Mouse (Mus musculus) megakaryocyte, embryonic 14.5 days (primary cell): Measurements from ENCODE around the gene Garnl3. TPM values are rescaled to one million over a fixed set of nuclear protein-coding genes. Genes with fewer than 3 reads are reported as not detected.

ENCODE experiments used
- H3K27me3 ChIP-seq: replicated peaks from 2 replicates; pipeline ENCODE3; 2012; ENCODE audit warnings: inconsistent platforms
- H3K36me3 ChIP-seq: replicated peaks from 2 replicates; pipeline ENCODE3; 2012; ENCODE audit warnings: low read length, inconsistent platforms, mixed read lengths
- H3K4me1 ChIP-seq: 2 replicates; pipeline ENCODE4 v1.6.1; 2012; ENCODE audit warnings: inconsistent platforms
- H3K4me3 ChIP-seq: replicated peaks from 2 replicates; pipeline ENCODE3; 2012; ENCODE audit warnings: moderate library complexity, mild to moderate bottlenecking, inconsistent platforms
- H3K9me3 ChIP-seq: 2 replicates; pipeline ENCODE4 v1.6.1; 2012; ENCODE audit warnings: inconsistent platforms
- FLI1 ChIP-seq: IDR thresholded peaks from 2 replicates; pipeline ENCODE4 v1.6.1; 2012; ENCODE audit warnings: low read length, inconsistent platforms, mixed read lengths
- GATA1 ChIP-seq: IDR thresholded peaks from 3 replicates; pipeline ENCODE4 v1.6.1; 2012; ENCODE audit warnings: mixed read lengths, low read length, inconsistent platforms, borderline replicate concordance
- polyA plus RNA-seq: library from polyadenylated mRNA; stranded (reverse); fragments of >175 nt; gene quantifications from 2 replicates; pipeline ENCODE4 v1.2.3, GENCODE M21; 2012; ENCODE audit warnings: low replicate concordance; ENCODE audit not compliant: insufficient read depth

Gene Garnl3
- polyA plus RNA-seq, 1 experiment, result 0.06 TPM

GRCm38 (mm10) chr2:32957344-32957743 is 174.1 kb downstream of the Garnl3 start:
- Histone ChIP-seq H3K4me3 (no peak overlapping the region), H3K36me3 (peaks cover 65% of the 10 kb centered on the region), H3K27me3 (no peaks in the 10 kb centered on the region), H3K9me3 (peaks cover 6% of the 10 kb centered on the region), H3K4me1 (peaks cover 25% of the 10 kb centered on the region)
- no peak for TF ChIP-seq GATA1
- TF ChIP-seq FLI1, result no peak

GRCm38 (mm10) chr2:32954581-32954980 is 176.9 kb downstream of the Garnl3 start:
- H3K4me3 ChIP-seq, result no peak overlapping the region
- no peak for TF ChIP-seq GATA1
- no peak for TF ChIP-seq FLI1
- no peaks in the 10 kb centered on the region for H3K27me3 ChIP-seq
- peaks cover 6% of the 10 kb centered on the region for H3K9me3 ChIP-seq
- H3K36me3 ChIP-seq, result peaks cover 87% of the 10 kb centered on the region
- peaks cover 29% of the 10 kb centered on the region for H3K4me1 ChIP-seq

DNA sequence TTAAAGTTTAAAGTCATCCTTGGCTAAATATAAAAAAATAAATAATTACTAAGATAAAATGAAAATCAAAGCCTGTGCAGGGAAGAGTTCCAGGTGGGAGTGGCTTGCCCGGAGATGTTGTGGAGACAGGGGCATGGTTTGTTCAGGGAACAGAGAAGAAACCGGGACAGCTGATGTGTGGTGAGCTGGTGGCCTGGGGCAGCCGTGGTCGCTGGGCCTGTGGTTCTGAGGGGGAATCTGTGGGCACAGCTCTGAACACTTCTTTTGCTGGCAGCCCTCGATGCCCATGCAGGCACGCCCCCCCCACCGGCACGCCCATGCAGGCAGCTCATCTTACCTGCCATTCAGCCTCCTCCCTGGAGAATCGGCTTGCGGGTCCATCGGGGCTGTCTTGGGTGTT is 184.0 kb downstream of the Garnl3 start:
- Histone ChIP-seq H3K4me1 (peaks cover 43% of the 10 kb centered on the region), H3K36me3 (peaks cover 87% of the 10 kb centered on the region), H3K9me3 (no peaks in the 10 kb centered on the region), H3K4me3 (no peak overlapping the region), H3K27me3 (peaks cover 3% of the 10 kb centered on the region)
- TF ChIP-seq GATA1, result no peak
- TF ChIP-seq FLI1, result no peak

DNA sequence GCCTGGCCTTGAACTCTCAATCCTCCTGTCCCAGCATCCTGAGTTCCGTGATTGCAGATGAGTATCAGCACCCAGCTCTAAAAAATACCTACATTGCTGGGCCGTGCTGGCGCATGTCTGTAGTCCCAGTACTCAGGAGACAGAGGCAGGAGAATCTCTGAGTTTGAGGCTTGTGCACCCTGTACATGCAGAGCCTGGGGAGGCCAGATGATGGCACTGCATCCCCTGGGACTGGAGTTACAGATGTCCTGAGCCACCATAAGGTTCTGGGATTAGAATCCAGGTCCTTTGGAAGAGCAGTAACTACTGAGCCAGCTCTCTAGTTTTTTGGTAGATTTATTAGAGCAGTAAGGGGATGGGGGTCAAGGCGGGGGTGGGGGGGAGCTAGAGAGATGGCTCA is 191.0 kb downstream of the Garnl3 start:
- Histone ChIP-seq H3K27me3 (no peaks in the 10 kb centered on the region), H3K36me3 (peaks cover 86% of the 10 kb centered on the region), H3K9me3 (no peaks in the 10 kb centered on the region), H3K4me3 (no peak overlapping the region), H3K4me1 (peaks cover 18% of the 10 kb centered on the region)
- no peak for TF ChIP-seq FLI1
- no peak for TF ChIP-seq GATA1

- no peak for TF ChIP-seq FLI1
- no peaks in the 10 kb centered on the region for H3K9me3 ChIP-seq
- H3K4me1 ChIP-seq, result peaks cover 18% of the 10 kb centered on the region
- peaks cover 4% of the 10 kb centered on the region for H3K27me3 ChIP-seq
- no peak overlapping the region for H3K4me3 ChIP-seq
- peaks cover 86% of the 10 kb centered on the region for H3K36me3 ChIP-seq
Measured at GRCm38 (mm10) chr2:32939418-32939817, 192.0 kb downstream of the Garnl3 start.

DNA sequence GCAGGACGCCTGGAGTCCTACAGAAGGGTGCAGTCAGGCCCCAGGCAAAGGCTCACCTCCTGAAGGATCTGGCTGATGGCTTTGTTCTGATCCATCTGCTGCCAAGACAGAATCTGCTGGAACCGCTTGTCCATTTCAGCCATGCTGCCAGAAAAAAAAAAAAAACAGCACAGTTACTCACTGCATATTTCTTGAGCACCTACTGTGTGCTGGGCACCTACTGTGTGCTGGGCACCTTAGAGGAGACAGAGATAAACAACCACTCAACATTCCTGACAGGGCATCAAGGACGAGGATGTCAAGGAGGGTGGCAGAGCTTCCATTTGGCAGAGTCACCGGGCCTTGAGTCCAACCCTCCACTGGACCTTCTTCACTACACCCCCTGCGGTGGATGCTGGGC is 192.7 kb downstream of the Garnl3 start:
- peaks cover 88% of the 10 kb centered on the region for H3K36me3 ChIP-seq
- H3K27me3 ChIP-seq, result peaks cover 10% of the 10 kb centered on the region
- peaks cover 23% of the 10 kb centered on the region for H3K4me1 ChIP-seq

More for the DNA sequence above, 192.7 kb downstream of the Garnl3 start:
- H3K9me3 ChIP-seq, result no peaks in the 10 kb centered on the region
- no peak for TF ChIP-seq FLI1
- no peak for TF ChIP-seq GATA1
- H3K4me3 ChIP-seq, result no peak overlapping the region

Other genes with a start within 250 kb of the Garnl3 start
- 796 and 1,818 TPM in 2 replicates for gene Rpl12, start 170.1 kb downstream of the Garnl3 start, polyA plus RNA-seq
- 8.5 and 10.1 TPM in 2 replicates for gene Lrsam1, start 170.0 kb downstream of the Garnl3 start, polyA plus RNA-seq
- 28.4 and 135 TPM in 2 replicates for gene Slc2a8, start 149.6 kb downstream of the Garnl3 start, polyA plus RNA-seq
- 0.28 TPM in 1 of 2 replicates, not detected in the other for gene Angptl2, start 84.4 kb upstream of the Garnl3 start, polyA plus RNA-seq
- gene Ralgps1, start 239.8 kb upstream of the Garnl3 start, polyA plus RNA-seq, result 0.53 and 3.3 TPM in 2 replicates